Mouse (Mus musculus) heart, embryonic 15.5 days (tissue): ENCODE measurements around the gene Tent5c. TPM values are rescaled to one million over a fixed set of nuclear protein-coding genes. Genes with fewer than 3 reads are reported as not detected.

Source experiments
- ATAC-seq: fragments of 200-750 bp; cut with Nextera tagmentation; replicated peaks from 2 replicates; pipeline ENCODE4 v1.8.0; 2017; ENCODE audit warnings: low read depth, moderate TSS enrichment; ENCODE audit not compliant: insufficient number of reproducible peaks, insufficient read depth, low FRiP score
- H3K27ac ChIP-seq: fragments of 300-500 bp; sonication (generic); 2 replicates; pipeline ENCODE4 v1.5.1; 2015; ENCODE audit warnings: mild to moderate bottlenecking, inconsistent platforms
- H3K27me3 ChIP-seq: fragments of 300-500 bp; sonication (generic); 2 replicates; pipeline ENCODE4 v1.6.1; 2015; ENCODE audit warnings: inconsistent platforms
- H3K36me3 ChIP-seq: fragments of 300-500 bp; sonication (generic); 2 replicates; pipeline ENCODE4 v1.6.1; 2015; ENCODE audit warnings: mild to moderate bottlenecking, inconsistent platforms
- H3K4me1 ChIP-seq: fragments of 300-500 bp; sonication (generic); replicated peaks from 2 replicates; pipeline ENCODE4 v1.6.1; 2015; ENCODE audit warnings: inconsistent platforms
- H3K4me2 ChIP-seq: fragments of 300-500 bp; sonication (generic); 2 replicates; pipeline ENCODE4 v1.6.1; 2015; ENCODE audit warnings: inconsistent platforms, mild to moderate bottlenecking, moderate library complexity
- H3K4me3 ChIP-seq: fragments of 300-500 bp; sonication (generic); 2 replicates; pipeline ENCODE4 v1.5.1; 2015; ENCODE audit warnings: mild to moderate bottlenecking, inconsistent platforms
- H3K9ac ChIP-seq: fragments of 300-500 bp; sonication (generic); 2 replicates; pipeline ENCODE4 v1.6.1; 2015; ENCODE audit warnings: mild to moderate bottlenecking, inconsistent platforms
- H3K9me3 ChIP-seq: fragments of 300-500 bp; sonication (generic); replicated peaks from 2 replicates; pipeline ENCODE4 v1.6.1; 2016; ENCODE audit warnings: inconsistent platforms
- WGBS: fragments of 180-500 bp; shearing (Covaris S2); methylation state at CpG from one replicate; pipeline ENCODE4 v1.1.7; 2015; ENCODE audit warnings: mixed read lengths; 5-methylcytosine and 5-hydroxymethylcytosine counted together
- polyA plus RNA-seq: library from polyadenylated mRNA; unstranded; fragments of >200 nt; fragmentation: Nextera tagmentation; extraction: Ambion mirVana; gene quantifications from 2 replicates; pipeline ENCODE4 v1.2.1, GENCODE M21; 2015

Tent5c gene
- polyA plus RNA-seq, 1 experiment from 2014 or later, result 28.5 TPM

DNA sequence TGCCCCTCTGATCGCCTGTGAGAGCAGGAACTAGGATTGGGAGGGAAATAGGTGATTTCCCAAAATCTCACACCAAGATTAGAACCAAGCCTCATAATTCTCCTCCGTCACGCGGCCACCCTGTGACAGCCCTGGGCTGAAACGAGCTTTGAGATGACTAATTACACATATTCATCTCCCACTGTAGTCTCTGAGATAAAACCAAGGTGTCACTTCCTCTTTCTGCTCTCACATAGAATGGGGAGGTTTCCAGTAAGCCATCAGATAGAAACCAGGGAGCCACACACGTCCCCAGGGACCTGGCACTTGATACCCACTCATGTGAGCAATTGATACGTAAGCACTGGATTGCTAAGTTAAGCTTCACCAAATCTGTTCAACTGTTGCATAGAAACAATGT lies 52.4 kb downstream of the Tent5c start:
- 0 out of 2 replicates have a peak, but pooled peaks cover 5% of the 10 kb centered on the region for H3K27me3 ChIP-seq
- peaks cover 12% of the 10 kb centered on the region for H3K4me1 ChIP-seq
- no peaks in the 10 kb centered on the region for H3K36me3 ChIP-seq
- H3K27ac ChIP-seq, result no peak overlapping the region
- no peak overlapping the region for H3K9ac ChIP-seq
- H3K4me3 ChIP-seq, result no peak overlapping the region
- H3K4me2 ChIP-seq, result no peak overlapping the region
- H3K9me3 ChIP-seq, result no peaks in the 10 kb centered on the region
- no peak for ATAC-seq
- WGBS, result 60% methylated on average over 7 of the region's 7 CpGs

DNA sequence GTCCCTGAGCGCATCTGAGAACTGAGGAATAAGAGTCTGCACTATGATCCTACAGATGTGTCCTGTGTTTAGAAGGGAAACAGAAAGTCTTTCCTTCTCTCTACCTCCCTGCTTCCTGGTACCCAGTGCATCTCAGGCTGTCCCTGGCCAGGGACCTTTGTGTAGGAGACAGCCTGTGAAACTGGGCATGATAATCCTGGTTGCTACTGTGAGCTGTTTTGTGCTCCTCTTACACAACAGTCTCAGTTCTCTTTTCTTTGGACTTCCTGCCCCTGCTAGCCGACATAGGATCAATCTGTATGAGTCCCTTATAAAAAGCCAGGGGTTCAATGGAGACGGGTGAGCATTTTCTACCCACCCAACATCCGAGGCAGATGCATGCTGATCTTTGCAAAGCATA lies 57.4 kb downstream of the Tent5c start:
- no peak; the same call in 1 of the 2 replicates for ATAC-seq
- no peak overlapping the region for H3K9ac ChIP-seq
- no peaks in the 10 kb centered on the region for H3K27me3 ChIP-seq
- no peaks in the 10 kb centered on the region for H3K36me3 ChIP-seq
- no peak overlapping the region for H3K4me3 ChIP-seq
- H3K4me1 ChIP-seq, result no peaks in the 10 kb centered on the region
- H3K27ac ChIP-seq, result no peak overlapping the region
- WGBS, result 74% methylated on average over 4 of the region's 4 CpGs
- H3K4me2 ChIP-seq, result no peak overlapping the region
- no peaks in the 10 kb centered on the region for H3K9me3 ChIP-seq

DNA sequence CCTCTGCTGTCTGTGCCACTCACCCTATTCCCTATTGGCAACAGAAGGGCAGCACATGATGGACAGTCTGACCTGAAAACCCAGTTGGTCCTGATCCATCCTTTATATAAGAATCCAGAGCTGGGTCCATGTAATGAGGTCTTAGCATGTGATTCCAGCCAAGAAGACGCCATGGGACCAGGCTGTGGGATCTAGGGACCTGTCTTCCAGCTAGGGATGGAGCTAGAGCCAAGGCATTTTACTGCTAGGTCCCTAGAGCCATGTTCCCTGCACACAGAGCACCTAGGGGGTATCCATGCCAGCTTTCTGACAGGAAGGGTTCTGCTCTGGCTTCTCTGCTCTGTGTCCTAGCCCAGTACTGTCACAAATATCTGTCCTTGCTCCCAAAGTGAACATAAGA lies 58.4 kb downstream of the Tent5c start:
- no peak for ATAC-seq
- Histone ChIP-seq H3K36me3 (no peaks in the 10 kb centered on the region), H3K4me1 (no peaks in the 10 kb centered on the region), H3K9ac (no peak overlapping the region), H3K27me3 (no peaks in the 10 kb centered on the region), H3K27ac (no peak overlapping the region), H3K4me3 (no peak overlapping the region), H3K9me3 (no peaks in the 10 kb centered on the region), H3K4me2 (no peak overlapping the region)
- 86% methylated on average over 1 of the region's 1 CpGs for WGBS

DNA sequence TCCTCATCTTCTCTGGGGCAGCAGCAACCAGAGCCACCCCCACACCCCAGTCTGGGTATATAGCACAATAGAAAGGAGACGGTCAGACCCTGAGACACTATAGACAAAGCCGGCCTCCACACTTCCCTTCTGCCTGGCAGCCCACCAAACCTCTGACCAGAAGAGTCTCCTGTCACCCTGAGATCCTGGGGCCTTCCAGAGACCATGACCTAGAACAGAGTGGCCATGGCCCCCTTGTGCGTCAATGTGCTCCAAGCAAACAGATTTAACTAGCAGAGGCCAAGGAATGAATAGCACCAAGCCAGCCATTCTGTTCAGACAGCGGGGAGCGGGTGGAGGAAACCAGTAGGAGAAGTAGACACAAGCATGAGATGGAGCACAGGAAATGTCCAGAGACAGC lies 59.0 kb downstream of the Tent5c start:
- H3K4me1 ChIP-seq, result no peaks in the 10 kb centered on the region
- no peaks in the 10 kb centered on the region for H3K27me3 ChIP-seq
- no peak overlapping the region for H3K4me3 ChIP-seq
- no peaks in the 10 kb centered on the region for H3K36me3 ChIP-seq
- no peak for ATAC-seq
- H3K27ac ChIP-seq, result no peak overlapping the region
- no peak overlapping the region for H3K9ac ChIP-seq
- no peak overlapping the region for H3K4me2 ChIP-seq
- WGBS, result 77% methylated on average over 5 of the region's 5 CpGs
- no peaks in the 10 kb centered on the region for H3K9me3 ChIP-seq

DNA sequence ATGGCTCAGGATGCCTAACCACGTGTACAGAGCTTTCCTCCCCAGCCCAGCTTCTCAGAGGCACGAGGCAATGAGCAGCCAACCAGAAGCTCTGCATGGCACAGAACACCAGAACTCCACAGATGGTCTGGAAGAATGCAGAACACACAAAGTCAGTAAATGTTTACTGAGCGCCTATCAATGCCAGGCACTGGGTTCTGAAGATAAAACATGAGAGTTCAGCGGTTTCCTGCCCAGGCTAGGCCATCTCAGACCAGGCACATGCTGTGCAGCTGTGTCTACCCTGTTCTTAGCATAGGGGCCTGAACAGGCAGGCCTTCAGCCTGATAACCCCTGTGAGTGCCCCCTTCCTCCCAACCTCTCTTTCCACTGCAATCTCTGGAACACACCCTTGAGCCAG lies 59.5 kb downstream of the Tent5c start:
- no peak overlapping the region for H3K9ac ChIP-seq
- H3K27ac ChIP-seq, result no peak overlapping the region
- no peaks in the 10 kb centered on the region for H3K36me3 ChIP-seq
- H3K9me3 ChIP-seq, result no peaks in the 10 kb centered on the region
- ATAC-seq, result no peak
- H3K4me2 ChIP-seq, result no peak overlapping the region
- no peaks in the 10 kb centered on the region for H3K4me1 ChIP-seq
- 50% methylated on average over 4 of the region's 4 CpGs for WGBS
- H3K27me3 ChIP-seq, result 0 out of 2 replicates have a peak, but pooled peaks cover 4% of the 10 kb centered on the region
- no peak overlapping the region for H3K4me3 ChIP-seq

DNA sequence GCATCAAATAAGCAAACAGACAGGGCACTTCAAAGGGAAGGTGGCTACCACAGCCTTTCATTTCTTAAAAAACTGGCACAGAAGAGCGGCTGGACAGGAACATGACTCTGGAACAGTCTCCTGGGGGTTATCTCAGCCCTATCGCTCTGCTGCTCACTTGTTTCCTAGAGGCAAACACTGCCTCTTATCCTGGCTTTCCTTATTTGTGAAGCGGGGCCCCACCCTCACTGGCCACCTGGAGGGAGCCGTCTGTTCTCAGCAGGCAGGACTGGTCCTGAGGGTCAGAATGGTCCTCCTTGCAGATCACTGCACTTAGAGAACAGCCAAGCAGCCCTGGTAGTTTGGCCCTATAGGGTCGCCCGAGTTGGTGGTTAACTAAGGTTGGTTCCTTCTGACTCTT lies 61.6 kb downstream of the Tent5c start:
- no peaks in the 10 kb centered on the region for H3K36me3 ChIP-seq
- H3K4me3 ChIP-seq, result no peak overlapping the region
- H3K4me2 ChIP-seq, result no peak overlapping the region
- no peak overlapping the region for H3K27ac ChIP-seq
- H3K9ac ChIP-seq, result no peak overlapping the region
- WGBS, result 53% methylated on average over 6 of the region's 6 CpGs
- H3K27me3 ChIP-seq, result 0 out of 2 replicates have a peak, but pooled peaks cover 4% of the 10 kb centered on the region
- H3K4me1 ChIP-seq, result no peaks in the 10 kb centered on the region
- no peak for ATAC-seq
- no peaks in the 10 kb centered on the region for H3K9me3 ChIP-seq

DNA sequence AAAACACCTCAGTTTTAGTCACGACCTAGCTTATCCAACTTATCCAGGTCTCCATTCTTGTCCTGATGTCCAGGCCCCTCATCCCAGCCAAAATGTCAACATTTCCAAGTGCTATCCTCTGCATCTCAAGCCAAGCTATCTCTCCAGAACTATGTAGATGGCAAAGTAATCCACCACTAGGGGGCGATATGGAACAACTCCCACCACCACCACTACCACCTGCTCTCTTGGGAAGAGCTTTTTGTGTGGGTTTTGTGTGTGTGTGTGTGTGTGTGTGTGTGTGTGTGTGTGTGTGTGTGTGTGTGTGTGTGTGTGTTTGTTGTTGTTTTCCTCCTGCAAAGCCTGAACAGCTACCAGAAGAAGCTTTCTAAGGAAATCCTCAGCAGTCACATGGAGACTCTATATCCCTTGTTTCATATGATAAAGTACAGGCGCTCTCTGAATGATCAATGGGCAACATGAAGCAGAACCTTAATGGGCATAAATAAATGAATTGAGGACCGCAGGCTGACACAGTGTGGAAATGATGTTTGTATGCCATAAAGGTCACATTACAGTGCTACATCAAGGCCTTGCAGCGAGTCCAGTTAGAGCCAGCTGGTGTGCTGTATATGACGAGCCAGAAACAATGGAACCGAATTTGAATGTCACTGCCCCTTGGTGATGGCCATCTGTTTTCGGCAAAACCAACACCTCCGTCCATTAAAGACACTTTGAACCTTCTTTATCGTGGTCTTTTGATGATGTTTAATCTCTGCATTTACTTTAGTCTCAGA lies 66.5 kb downstream of the Tent5c start:
- Histone ChIP-seq H3K4me1 (peaks cover 17% of the 10 kb centered on the region), H3K36me3 (no peaks in the 10 kb centered on the region), H3K27ac (no peak overlapping the region), H3K4me3 (no peak overlapping the region), H3K27me3 (0 out of 2 replicates have a peak, but pooled peaks cover 4% of the 10 kb centered on the region), H3K9me3 (no peaks in the 10 kb centered on the region), H3K4me2 (no peak overlapping the region), H3K9ac (no peak overlapping the region)
- WGBS, result 78% methylated on average over 10 of the region's 10 CpGs
- no peak; the same call in 1 of the 2 replicates for ATAC-seq

DNA sequence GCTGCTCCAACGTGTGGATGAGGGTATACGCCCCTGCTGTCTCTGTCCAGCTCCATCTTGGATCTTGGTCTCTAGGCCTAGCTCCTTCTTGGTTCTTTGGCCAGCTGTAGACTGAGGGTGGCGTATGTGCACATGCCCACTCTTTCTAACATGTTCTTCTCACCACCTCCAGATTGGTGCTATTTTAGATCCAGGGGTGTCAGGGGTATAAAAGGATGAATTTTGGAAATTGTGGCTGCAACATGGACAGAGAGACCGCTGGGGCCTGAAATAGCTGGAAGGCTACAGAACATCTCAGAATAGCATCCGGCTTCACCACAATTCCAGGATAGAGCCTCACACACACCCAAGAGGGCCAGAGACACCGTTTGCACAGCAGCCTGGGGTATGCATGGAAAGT lies 67.8 kb downstream of the Tent5c start:
- WGBS, result 80% methylated on average over 6 of the region's 6 CpGs
- Histone ChIP-seq H3K27me3 (0 out of 2 replicates have a peak, but pooled peaks cover 4% of the 10 kb centered on the region), H3K4me1 (peaks cover 20% of the 10 kb centered on the region), H3K9ac (no peak overlapping the region), H3K36me3 (no peaks in the 10 kb centered on the region), H3K4me2 (no peak overlapping the region), H3K9me3 (no peaks in the 10 kb centered on the region), H3K4me3 (no peak overlapping the region), H3K27ac (no peak overlapping the region)
- no peak for ATAC-seq

DNA sequence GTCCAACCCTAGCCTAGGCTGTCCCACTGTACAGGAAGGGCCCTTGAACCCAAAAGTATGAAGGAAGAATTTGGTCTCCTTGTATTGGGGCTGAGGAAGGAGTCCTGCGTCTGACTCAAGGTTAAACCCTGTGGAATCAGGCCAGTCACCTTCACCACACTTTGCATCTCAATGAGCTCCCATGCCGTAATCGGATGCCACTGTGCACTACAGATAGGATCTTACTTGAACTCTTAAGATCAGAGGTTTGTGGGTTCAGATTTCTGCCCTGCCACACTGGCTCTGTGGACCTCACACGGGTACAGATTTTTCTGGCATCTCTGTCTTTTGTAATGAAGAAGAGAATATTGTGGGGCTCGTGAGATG lies 68.5 kb downstream of the Tent5c start:
- Histone ChIP-seq H3K27ac (no peak overlapping the region), H3K27me3 (0 out of 2 replicates have a peak, but pooled peaks cover 4% of the 10 kb centered on the region), H3K9ac (no peak overlapping the region), H3K9me3 (no peaks in the 10 kb centered on the region), H3K4me3 (no peak overlapping the region), H3K4me1 (peaks cover 26% of the 10 kb centered on the region), H3K4me2 (no peak overlapping the region), H3K36me3 (no peaks in the 10 kb centered on the region)
- no peak for ATAC-seq
- 57% methylated on average over 5 of the region's 5 CpGs for WGBS

DNA sequence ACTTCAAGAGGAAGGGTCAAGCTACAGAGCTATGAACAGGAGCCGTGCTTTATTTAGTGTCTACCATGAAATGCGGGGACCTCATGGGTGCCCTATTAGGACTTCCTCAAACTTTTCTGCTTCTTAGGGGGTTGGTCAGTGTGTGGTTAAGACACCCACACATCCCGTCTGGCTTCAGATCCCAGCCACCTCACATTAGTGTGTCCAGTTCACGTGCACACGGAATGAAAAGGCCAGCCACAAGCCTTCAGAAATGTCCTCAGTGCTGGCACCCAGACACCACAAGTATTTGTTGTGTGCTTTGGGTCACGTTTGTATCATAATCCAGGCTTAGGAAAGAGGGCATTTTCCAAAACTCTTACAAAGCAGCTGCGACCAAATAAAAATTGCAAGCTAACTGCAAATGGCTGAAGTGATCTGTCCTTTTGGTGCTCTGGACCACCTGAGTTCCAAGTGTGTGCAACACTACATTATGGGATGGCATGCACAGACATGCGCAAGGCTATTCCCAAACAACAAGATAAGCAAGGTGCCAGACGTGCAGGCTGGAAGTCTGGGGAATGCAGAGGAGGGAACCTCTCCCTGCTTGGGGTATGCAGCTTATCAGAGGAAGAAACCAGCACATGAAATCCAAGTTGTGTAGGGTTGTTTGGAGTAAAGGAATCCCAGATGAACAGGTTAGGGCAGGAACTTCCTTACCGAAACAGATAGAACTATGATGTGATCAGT lies 69.0 kb downstream of the Tent5c start:
- Histone ChIP-seq H3K4me3 (no peak overlapping the region), H3K4me1 (peaks cover 26% of the 10 kb centered on the region), H3K36me3 (no peaks in the 10 kb centered on the region), H3K4me2 (no peak overlapping the region), H3K9me3 (no peaks in the 10 kb centered on the region), H3K27me3 (0 out of 2 replicates have a peak, but pooled peaks cover 4% of the 10 kb centered on the region), H3K27ac (no peak overlapping the region), H3K9ac (no peak overlapping the region)
- 57% methylated on average over 10 of the region's 10 CpGs for WGBS
- no peak for ATAC-seq

DNA sequence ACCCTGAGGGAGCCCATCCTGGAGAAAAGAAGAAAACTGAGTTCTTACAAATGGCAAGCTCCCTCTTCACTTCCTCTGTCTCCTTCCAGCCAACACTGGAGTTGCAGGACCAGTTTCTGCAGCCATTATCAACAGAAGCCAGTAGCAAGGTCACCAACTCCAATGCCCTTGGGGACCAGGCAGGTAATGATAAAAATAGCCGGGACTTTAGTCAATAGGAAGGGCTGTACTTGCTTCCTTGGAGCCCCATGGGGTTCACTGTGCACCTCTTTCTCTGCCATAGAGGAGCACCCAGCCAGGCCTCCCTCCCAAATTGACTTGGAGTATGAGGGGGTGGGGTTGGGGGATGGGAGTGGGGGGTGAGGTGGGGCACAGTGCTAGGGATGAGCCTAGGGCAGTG lies 70.7 kb downstream of the Tent5c start:
- no peaks in the 10 kb centered on the region for H3K9me3 ChIP-seq
- no peaks in the 10 kb centered on the region for H3K36me3 ChIP-seq
- no peak overlapping the region for H3K27ac ChIP-seq
- no peak overlapping the region for H3K9ac ChIP-seq
- 42% methylated on average over 1 of the region's 1 CpGs for WGBS
- H3K27me3 ChIP-seq, result no peaks in the 10 kb centered on the region
- ATAC-seq, result no peak
- H3K4me1 ChIP-seq, result peaks cover 26% of the 10 kb centered on the region
- no peak overlapping the region for H3K4me2 ChIP-seq
- no peak overlapping the region for H3K4me3 ChIP-seq
